Mouse (Mus musculus) limb, embryonic 14.5 days (tissue): ENCODE measurements around the gene Eddm3b. TPM values are rescaled to one million over a fixed set of nuclear protein-coding genes. Genes with fewer than 3 reads are reported as not detected.
A peak's percentile ranks its signal among the peaks of the same experiment; 100 is the strongest.

Source experiments
- ATAC-seq: fragments of 200-750 bp; cut with Nextera tagmentation; 2 replicates; pipeline ENCODE4 v1.8.0; 2017; ENCODE audit warnings: low read depth, moderate number of reproducible peaks, moderate TSS enrichment; ENCODE audit not compliant: low FRiP score
- DNase-seq: peaks from one replicate; pipeline ENCODE4 v3.0.0-alpha.2; 2015; ENCODE audit warnings: low spot score
- H3K27ac ChIP-seq: fragments of 300-500 bp; sonication (generic); replicated peaks from 2 replicates; pipeline ENCODE4 v1.5.1; 2014; ENCODE audit warnings: low read depth, mild to moderate bottlenecking, low read length, moderate library complexity, mixed read lengths
- H3K27me3 ChIP-seq: fragments of 300-500 bp; sonication (generic); 2 replicates; pipeline ENCODE4 v1.6.1; 2014; ENCODE audit warnings: low read length, mixed read lengths; ENCODE audit not compliant: control insufficient read depth, insufficient read depth
- H3K36me3 ChIP-seq: fragments of 300-500 bp; sonication (generic); 2 replicates; pipeline ENCODE4 v1.6.1; 2014; ENCODE audit warnings: mild to moderate bottlenecking, low read length, moderate library complexity, mixed read lengths; ENCODE audit not compliant: control insufficient read depth, insufficient read depth
- H3K4me1 ChIP-seq: fragments of 300-500 bp; sonication (generic); 2 replicates; pipeline ENCODE4 v1.6.1; 2014; ENCODE audit warnings: antibody characterized with exemption, low read length, mixed read lengths; ENCODE audit not compliant: control insufficient read depth, insufficient read depth
- H3K4me2 ChIP-seq: fragments of 300-500 bp; sonication (generic); replicated peaks from 2 replicates; pipeline ENCODE4 v1.6.1; 2014; ENCODE audit warnings: low read depth, mild to moderate bottlenecking, low read length, moderate library complexity; ENCODE audit not compliant: severe bottlenecking
- H3K4me3 ChIP-seq: fragments of 300-500 bp; sonication (generic); replicated peaks from 2 replicates; pipeline ENCODE4 v1.5.1; 2014; ENCODE audit warnings: low read length
- H3K9ac ChIP-seq: fragments of 300-500 bp; sonication (generic); 2 replicates; pipeline ENCODE4 v1.6.1; 2014; ENCODE audit warnings: mild to moderate bottlenecking, low read depth, low read length, moderate library complexity; ENCODE audit not compliant: severe bottlenecking
- H3K9me3 ChIP-seq: fragments of 300-500 bp; sonication (generic); 2 replicates; pipeline ENCODE4 v1.6.1; 2016; ENCODE audit warnings: low read length; ENCODE audit not compliant: control insufficient read depth
- POLR2A ChIP-seq: fragments of 200-500 bp; IDR thresholded peaks from 2 replicates; pipeline ENCODE4 v1.8.0; 2012; ENCODE audit warnings: inconsistent platforms, mild to moderate bottlenecking, moderate library complexity, borderline replicate concordance; ENCODE audit not compliant: insufficient read depth, insufficient read length; ENCODE audit errors: extremely low read depth
- WGBS: fragments of 180-500 bp; shearing (Covaris S2); extraction: QIAGEN DNeasy Blood & Tissue Kit; methylation state at CpG from one replicate; pipeline ENCODE4 v1.1.7; 2014; 5-methylcytosine and 5-hydroxymethylcytosine counted together
- polyA plus RNA-seq, 2 experiments: library from polyadenylated mRNA; depleted of rRNA in 1 of 2; stranded (reverse) in 1 of 2; unstranded in 1 of 2; fragments of >200 nt; fragmentation: Nextera tagmentation in 1 of 2; extraction: Ambion mirVana in 1 of 2; gene quantifications; 2 replicates each; pipeline versions ENCODE4 v1.2.1 to v1.2.3; 2012 to 2014

Gene Eddm3b
- polyA plus RNA-seq, 2 experiments: 0.04 TPM; not detected in 1

DNA sequence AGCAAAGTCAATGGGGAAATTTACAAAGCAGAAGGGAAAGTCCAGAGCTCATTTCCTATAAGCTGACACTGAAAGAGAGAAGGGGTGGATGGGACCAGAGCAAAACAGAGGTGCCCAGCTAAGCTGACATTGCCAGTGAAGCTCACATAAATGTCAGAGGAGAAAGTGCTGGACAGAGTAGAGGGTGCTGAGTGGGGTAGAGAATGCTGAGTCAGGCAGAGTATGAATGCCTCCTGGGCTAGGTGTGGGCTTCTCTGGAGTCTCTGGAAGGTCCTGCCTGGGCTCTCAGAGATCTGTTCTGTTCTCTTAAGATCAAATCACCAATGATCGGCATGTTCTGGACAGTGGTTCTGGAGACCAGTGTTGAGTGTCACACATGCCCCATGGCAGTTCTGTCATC is 51.2 kb downstream of the Eddm3b start:
- H3K9me3 ChIP-seq: no peaks in the 10 kb centered on the region
- no peak overlapping the region for H3K27ac ChIP-seq
- H3K4me2 ChIP-seq: no peak overlapping the region
- H3K27me3 ChIP-seq: no peaks in the 10 kb centered on the region
- 100% methylated on average over 1 of the region's 1 CpGs for WGBS
- ATAC-seq: no peak
- TF ChIP-seq POLR2A: no peak
- DNase-seq: no peak
- H3K4me1 ChIP-seq: no peaks in the 10 kb centered on the region
- H3K9ac ChIP-seq: no peak overlapping the region
- H3K36me3 ChIP-seq: no peaks in the 10 kb centered on the region
- no peak overlapping the region for H3K4me3 ChIP-seq

DNA sequence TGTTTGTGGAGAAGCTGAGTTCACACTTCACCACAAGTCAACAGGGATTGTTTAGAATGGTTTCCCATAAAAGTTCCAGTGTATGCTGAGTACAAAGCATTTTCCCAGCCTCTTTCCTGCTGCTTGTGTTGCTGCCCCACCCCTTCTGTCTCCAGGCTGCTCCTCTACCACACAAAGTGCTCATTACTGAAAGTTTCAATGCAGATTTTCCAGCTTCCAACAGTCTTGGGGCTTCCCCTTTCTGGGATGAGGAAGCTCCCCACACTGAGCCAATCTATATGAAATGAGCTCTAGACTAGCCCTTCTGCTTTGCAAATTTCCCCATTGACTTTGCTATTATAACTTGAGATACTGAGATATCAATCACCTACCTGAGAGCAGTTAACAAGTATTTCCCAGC is 51.8 kb downstream of the Eddm3b start:
- Histone ChIP-seq H3K27me3 (no peaks in the 10 kb centered on the region), H3K9ac (no peak overlapping the region), H3K4me3 (no peak overlapping the region), H3K9me3 (no peaks in the 10 kb centered on the region), H3K4me1 (no peaks in the 10 kb centered on the region), H3K27ac (no peak overlapping the region), H3K36me3 (no peaks in the 10 kb centered on the region), H3K4me2 (no peak overlapping the region)
- DNase-seq: no peak
- no peak for TF ChIP-seq POLR2A
- ATAC-seq: 0 out of 2 replicates have a peak, but pooled peaks have one; percentile 6

Other genes starting within 250 kb of the Eddm3b start
- gene Tep1, start 243.9 kb upstream of the Eddm3b start, polyA plus RNA-seq (2012; rRNA removed): 9.5 and 13.0 TPM in 2 replicates
- gene Tep1, start 243.9 kb upstream of the Eddm3b start, polyA plus RNA-seq (2014; fragmentation: Nextera tagmentation; extraction: Ambion mirVana): 8.3 and 10.5 TPM in 2 replicates
- 0.17 and 0.28 TPM in 2 replicates for gene Klhl33, start 216.9 kb upstream of the Eddm3b start, polyA plus RNA-seq (2012; rRNA removed)
- gene Klhl33, start 216.9 kb upstream of the Eddm3b start, polyA plus RNA-seq (2014; fragmentation: Nextera tagmentation; extraction: Ambion mirVana): 0.08 and 0.11 TPM in 2 replicates
- gene Osgep, start 189.5 kb upstream of the Eddm3b start, polyA plus RNA-seq (2012; rRNA removed): 116 and 137 TPM in 2 replicates
- gene Osgep, start 189.5 kb upstream of the Eddm3b start, polyA plus RNA-seq (2014; fragmentation: Nextera tagmentation; extraction: Ambion mirVana): 163 and 164 TPM in 2 replicates
- gene Apex1, start 189.5 kb upstream of the Eddm3b start, polyA plus RNA-seq (2012; rRNA removed): 127 and 143 TPM in 2 replicates
- gene Apex1, start 189.5 kb upstream of the Eddm3b start, polyA plus RNA-seq (2014; fragmentation: Nextera tagmentation; extraction: Ambion mirVana): 218 and 219 TPM in 2 replicates
- gene Pip4p1, start 183.6 kb upstream of the Eddm3b start, polyA plus RNA-seq (2012; rRNA removed): 82.3 and 122 TPM in 2 replicates
- 50.3 and 54.0 TPM in 2 replicates for gene Pip4p1, start 183.6 kb upstream of the Eddm3b start, polyA plus RNA-seq (2014; fragmentation: Nextera tagmentation; extraction: Ambion mirVana)
- gene Pnp, start 183.3 kb upstream of the Eddm3b start, polyA plus RNA-seq (2012; rRNA removed): 37.7 and 42.1 TPM in 2 replicates
- 52.4 and 52.6 TPM in 2 replicates for gene Pnp, start 183.3 kb upstream of the Eddm3b start, polyA plus RNA-seq (2014; fragmentation: Nextera tagmentation; extraction: Ambion mirVana)
- gene Gm49342, start 169.9 kb upstream of the Eddm3b start, polyA plus RNA-seq (2012; rRNA removed): 42.1 and 42.8 TPM in 2 replicates
- not detected in 2 replicates for gene Gm49342, start 169.9 kb upstream of the Eddm3b start, polyA plus RNA-seq (2014; fragmentation: Nextera tagmentation; extraction: Ambion mirVana)
- gene Pnp2, start 158.4 kb upstream of the Eddm3b start, polyA plus RNA-seq (2012; rRNA removed): 0.15 and 0.31 TPM in 2 replicates
- gene Pnp2, start 158.4 kb upstream of the Eddm3b start, polyA plus RNA-seq (2014; fragmentation: Nextera tagmentation; extraction: Ambion mirVana): 0.37 and 0.39 TPM in 2 replicates
- gene Rnase10, start 106.7 kb upstream of the Eddm3b start, polyA plus RNA-seq (2012; rRNA removed): 0.13 and 0.18 TPM in 2 replicates
- gene Rnase10, start 106.7 kb upstream of the Eddm3b start, polyA plus RNA-seq (2014; fragmentation: Nextera tagmentation; extraction: Ambion mirVana): not detected in 2 replicates
- gene Rnase9, start 72.6 kb upstream of the Eddm3b start, polyA plus RNA-seq (2012; rRNA removed): 0.05 TPM in 1 of 2 replicates, not detected in the other
- gene Rnase9, start 72.6 kb upstream of the Eddm3b start, polyA plus RNA-seq (2014; fragmentation: Nextera tagmentation; extraction: Ambion mirVana): not detected in 2 replicates
- gene Rnase11, start 64.3 kb upstream of the Eddm3b start, polyA plus RNA-seq (2012; rRNA removed): not detected in 2 replicates
- gene Rnase11, start 64.3 kb upstream of the Eddm3b start, polyA plus RNA-seq (2014; fragmentation: Nextera tagmentation; extraction: Ambion mirVana): not detected in 2 replicates
- 0.14 and 0.17 TPM in 2 replicates for gene Rnase12, start 56.8 kb upstream of the Eddm3b start, polyA plus RNA-seq (2012; rRNA removed)
- gene Rnase12, start 56.8 kb upstream of the Eddm3b start, polyA plus RNA-seq (2014; fragmentation: Nextera tagmentation; extraction: Ambion mirVana): not detected in 2 replicates
- gene Olfr750, start 40.0 kb upstream of the Eddm3b start, polyA plus RNA-seq (2012; rRNA removed): not detected in 2 replicates
- gene Olfr750, start 40.0 kb upstream of the Eddm3b start, polyA plus RNA-seq (2014; fragmentation: Nextera tagmentation; extraction: Ambion mirVana): not detected in 2 replicates
- gene Rnase4, start 23.3 kb upstream of the Eddm3b start, polyA plus RNA-seq (2012; rRNA removed): 66.2 and 67.4 TPM in 2 replicates
- 51.9 and 59.4 TPM in 2 replicates for gene Rnase4, start 23.3 kb upstream of the Eddm3b start, polyA plus RNA-seq (2014; fragmentation: Nextera tagmentation; extraction: Ambion mirVana)
- gene Ang, start 23.3 kb upstream of the Eddm3b start, polyA plus RNA-seq (2012; rRNA removed): 9.7 and 13.6 TPM in 2 replicates
- gene Ang, start 23.3 kb upstream of the Eddm3b start, polyA plus RNA-seq (2014; fragmentation: Nextera tagmentation; extraction: Ambion mirVana): 7.3 and 8.3 TPM in 2 replicates
- 1.1 and 1.3 TPM in 2 replicates for gene Rnase6, start 9.5 kb downstream of the Eddm3b start, polyA plus RNA-seq (2012; rRNA removed)
- gene Rnase6, start 9.5 kb downstream of the Eddm3b start, polyA plus RNA-seq (2014; fragmentation: Nextera tagmentation; extraction: Ambion mirVana): 0.77 and 2.3 TPM in 2 replicates
- gene Rnase1, start 32.4 kb downstream of the Eddm3b start, polyA plus RNA-seq (2012; rRNA removed): 0.47 and 0.61 TPM in 2 replicates
- 0.39 and 0.61 TPM in 2 replicates for gene Rnase1, start 32.4 kb downstream of the Eddm3b start, polyA plus RNA-seq (2014; fragmentation: Nextera tagmentation; extraction: Ambion mirVana)
- not detected in 2 replicates for gene Rnase2b, start 47.8 kb downstream of the Eddm3b start, polyA plus RNA-seq (2012; rRNA removed)
- not detected in 2 replicates for gene Rnase2b, start 47.8 kb downstream of the Eddm3b start, polyA plus RNA-seq (2014; fragmentation: Nextera tagmentation; extraction: Ambion mirVana)
- gene Ang2, start 84.7 kb downstream of the Eddm3b start, polyA plus RNA-seq (2012; rRNA removed): not detected in 2 replicates
- gene Ang2, start 84.7 kb downstream of the Eddm3b start, polyA plus RNA-seq (2014; fragmentation: Nextera tagmentation; extraction: Ambion mirVana): not detected in 2 replicates
- gene Ear14, start 89.0 kb downstream of the Eddm3b start, polyA plus RNA-seq (2012; rRNA removed): not detected in 2 replicates
- gene Ear14, start 89.0 kb downstream of the Eddm3b start, polyA plus RNA-seq (2014; fragmentation: Nextera tagmentation; extraction: Ambion mirVana): not detected in 2 replicates
- not detected in 2 replicates for gene Rnase2a, start 141.7 kb downstream of the Eddm3b start, polyA plus RNA-seq (2012; rRNA removed)
- gene Rnase2a, start 141.7 kb downstream of the Eddm3b start, polyA plus RNA-seq (2014; fragmentation: Nextera tagmentation; extraction: Ambion mirVana): not detected in 2 replicates
- not detected in 2 replicates for gene Gm7247, start 247.3 kb downstream of the Eddm3b start, polyA plus RNA-seq (2012; rRNA removed)
- gene Gm7247, start 247.3 kb downstream of the Eddm3b start, polyA plus RNA-seq (2014; fragmentation: Nextera tagmentation; extraction: Ambion mirVana): not detected in 2 replicates